Mouse (Mus musculus): ENCODE measurements around the gene Il3. TPM values are rescaled to one million over a fixed set of nuclear protein-coding genes. Genes with fewer than 3 reads are reported as not detected.

Gene Il3
- polyA plus RNA-seq, 1 experiment = not detected

- TF ChIP-seq POLR2A (IDR thresholded peaks at IDR 0.05; ENCODE audit: low read depth, low read length) (no peak), CTCF (IDR thresholded peaks at IDR 0.05; ENCODE audit: extremely low read depth, insufficient read depth, insufficient read length, insufficient replicate concordance) (no peak)
- 89% methylated on average over 3 of the region's 3 CpGs for WGBS
- no peak for DNase-seq (ENCODE audit: low read depth in 1 of 2, low spot score in 2 of 2)
- Histone ChIP-seq H3K27me3 (ENCODE audit: control insufficient read depth, insufficient read depth, low read length) (no peaks in the 10 kb centered on the region), H3K4me1 (ENCODE audit: control insufficient read depth, insufficient read depth, insufficient read length) (no peaks in the 10 kb centered on the region), H3K27ac (ENCODE audit: insufficient read depth, low read length) (no peak overlapping the region), H3K4me3 (ENCODE audit: extremely low read depth, insufficient read depth, insufficient read length) (no peak overlapping the region), H3K36me3 (ENCODE audit: control insufficient read depth, insufficient read depth, low read length) (no peaks in the 10 kb centered on the region)
These were observed 24.6 kb downstream of the Il3 start for GRCm38 (mm10) chr11:54242494-54242893.

DNA sequence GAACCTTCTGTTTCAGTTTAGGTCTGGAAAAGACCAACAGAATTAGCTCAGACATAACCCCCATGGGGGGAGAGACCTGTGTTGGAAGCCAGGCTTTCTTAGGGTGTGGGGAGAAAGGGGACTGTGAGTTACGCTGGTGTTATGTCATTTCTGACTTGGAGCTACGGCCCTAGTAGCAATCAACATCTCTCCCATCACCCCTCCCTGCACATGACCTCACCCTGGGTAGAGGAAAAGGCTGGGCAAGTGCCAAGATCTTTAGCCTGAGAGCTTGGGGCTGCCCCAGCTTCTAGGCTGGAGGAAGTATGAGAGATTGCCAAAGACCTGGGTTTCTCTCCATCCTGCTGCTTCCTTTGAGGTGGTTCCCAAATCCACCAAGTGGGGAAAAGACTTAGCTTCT, 30.1 kb downstream of the Il3 start:
- no peak overlapping the region for H3K4me3 ChIP-seq (ENCODE audit: extremely low read depth, insufficient read depth, insufficient read length)
- TF ChIP-seq POLR2A (IDR thresholded peaks at IDR 0.05; ENCODE audit: low read depth, low read length) = no peak
- no peak for TF ChIP-seq CTCF (IDR thresholded peaks at IDR 0.05; ENCODE audit: extremely low read depth, insufficient read depth, insufficient read length, insufficient replicate concordance)
- H3K4me1 ChIP-seq (ENCODE audit: control insufficient read depth, insufficient read depth, insufficient read length) = no peaks in the 10 kb centered on the region
- WGBS = 40% methylated on average over 2 of the region's 2 CpGs
- H3K27me3 ChIP-seq (ENCODE audit: control insufficient read depth, insufficient read depth, low read length) = no peaks in the 10 kb centered on the region
- no peak overlapping the region for H3K27ac ChIP-seq (ENCODE audit: insufficient read depth, low read length)
- no peak for DNase-seq (ENCODE audit: low read depth in 1 of 2, low spot score in 2 of 2)
- no peaks in the 10 kb centered on the region for H3K36me3 ChIP-seq (ENCODE audit: control insufficient read depth, insufficient read depth, low read length)

DNA sequence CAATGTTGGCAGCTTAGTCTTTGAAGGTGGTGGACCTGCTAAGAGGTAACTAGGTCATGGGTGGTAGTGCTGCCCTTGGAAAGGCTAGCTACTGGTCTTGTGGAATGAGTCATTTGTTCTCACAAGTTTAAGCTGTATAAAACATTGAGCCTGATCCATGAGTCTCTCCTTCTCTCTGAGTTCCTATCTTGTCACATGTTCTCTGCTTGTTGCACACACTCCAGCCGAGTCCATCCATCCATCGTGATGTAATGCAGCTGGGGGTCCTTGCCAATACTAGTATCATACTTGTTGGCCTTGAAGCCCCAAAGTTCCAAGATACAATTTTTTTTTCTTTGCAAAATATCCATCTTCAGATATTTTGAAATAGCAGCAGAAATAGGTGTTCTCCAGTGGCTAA, 39.6 kb downstream of the Il3 start:
- no peak for DNase-seq (ENCODE audit: low read depth in 1 of 2, low spot score in 2 of 2)
- WGBS = 96% methylated on average over 2 of the region's 2 CpGs
- H3K27me3 ChIP-seq (ENCODE audit: control insufficient read depth, insufficient read depth, low read length) = no peaks in the 10 kb centered on the region
- H3K27ac ChIP-seq (ENCODE audit: insufficient read depth, low read length) = no peak overlapping the region
- no peak overlapping the region for H3K4me3 ChIP-seq (ENCODE audit: extremely low read depth, insufficient read depth, insufficient read length)
- no peak for TF ChIP-seq CTCF (IDR thresholded peaks at IDR 0.05; ENCODE audit: extremely low read depth, insufficient read depth, insufficient read length, insufficient replicate concordance)
- no peak for TF ChIP-seq POLR2A (IDR thresholded peaks at IDR 0.05; ENCODE audit: low read depth, low read length)
- H3K4me1 ChIP-seq (ENCODE audit: control insufficient read depth, insufficient read depth, insufficient read length) = no peaks in the 10 kb centered on the region
- H3K36me3 ChIP-seq (ENCODE audit: control insufficient read depth, insufficient read depth, low read length) = no peaks in the 10 kb centered on the region

GRCm38 (mm10) chr11:54224475-54224986, 42.5 kb downstream of the Il3 start:
- Histone ChIP-seq H3K4me3 (ENCODE audit: extremely low read depth, insufficient read depth, insufficient read length) (no peak overlapping the region), H3K4me1 (ENCODE audit: control insufficient read depth, insufficient read depth, insufficient read length) (no peaks in the 10 kb centered on the region), H3K36me3 (ENCODE audit: control insufficient read depth, insufficient read depth, low read length) (no peaks in the 10 kb centered on the region), H3K27me3 (ENCODE audit: control insufficient read depth, insufficient read depth, low read length) (no peaks in the 10 kb centered on the region), H3K27ac (ENCODE audit: insufficient read depth, low read length) (no peak overlapping the region)
- no peak for TF ChIP-seq POLR2A (IDR thresholded peaks at IDR 0.05; ENCODE audit: low read depth, low read length)
- no peak for TF ChIP-seq CTCF (IDR thresholded peaks at IDR 0.05; ENCODE audit: extremely low read depth, insufficient read depth, insufficient read length, insufficient replicate concordance)
- 92% methylated on average over 5 of the region's 5 CpGs for WGBS
- DNase-seq (ENCODE audit: low read depth in 1 of 2, low spot score in 2 of 2) = no peak

- Histone ChIP-seq H3K27ac (ENCODE audit: insufficient read depth, low read length) (no peak overlapping the region), H3K36me3 (ENCODE audit: control insufficient read depth, insufficient read depth, low read length) (no peaks in the 10 kb centered on the region), H3K27me3 (ENCODE audit: control insufficient read depth, insufficient read depth, low read length) (no peaks in the 10 kb centered on the region), H3K4me3 (ENCODE audit: extremely low read depth, insufficient read depth, insufficient read length) (no peak overlapping the region), H3K4me1 (ENCODE audit: control insufficient read depth, insufficient read depth, insufficient read length) (no peaks in the 10 kb centered on the region)
- WGBS = 76% methylated on average over 9 of the region's 9 CpGs
- TF ChIP-seq CTCF (IDR thresholded peaks at IDR 0.05; ENCODE audit: extremely low read depth, insufficient read depth, insufficient read length, insufficient replicate concordance) (no peak), POLR2A (IDR thresholded peaks at IDR 0.05; ENCODE audit: low read depth, low read length) (no peak)
- no peak for DNase-seq (ENCODE audit: low read depth in 1 of 2, low spot score in 2 of 2)
These were observed 43.2 kb downstream of the Il3 start for GRCm38 (mm10) chr11:54223637-54224474.

DNA sequence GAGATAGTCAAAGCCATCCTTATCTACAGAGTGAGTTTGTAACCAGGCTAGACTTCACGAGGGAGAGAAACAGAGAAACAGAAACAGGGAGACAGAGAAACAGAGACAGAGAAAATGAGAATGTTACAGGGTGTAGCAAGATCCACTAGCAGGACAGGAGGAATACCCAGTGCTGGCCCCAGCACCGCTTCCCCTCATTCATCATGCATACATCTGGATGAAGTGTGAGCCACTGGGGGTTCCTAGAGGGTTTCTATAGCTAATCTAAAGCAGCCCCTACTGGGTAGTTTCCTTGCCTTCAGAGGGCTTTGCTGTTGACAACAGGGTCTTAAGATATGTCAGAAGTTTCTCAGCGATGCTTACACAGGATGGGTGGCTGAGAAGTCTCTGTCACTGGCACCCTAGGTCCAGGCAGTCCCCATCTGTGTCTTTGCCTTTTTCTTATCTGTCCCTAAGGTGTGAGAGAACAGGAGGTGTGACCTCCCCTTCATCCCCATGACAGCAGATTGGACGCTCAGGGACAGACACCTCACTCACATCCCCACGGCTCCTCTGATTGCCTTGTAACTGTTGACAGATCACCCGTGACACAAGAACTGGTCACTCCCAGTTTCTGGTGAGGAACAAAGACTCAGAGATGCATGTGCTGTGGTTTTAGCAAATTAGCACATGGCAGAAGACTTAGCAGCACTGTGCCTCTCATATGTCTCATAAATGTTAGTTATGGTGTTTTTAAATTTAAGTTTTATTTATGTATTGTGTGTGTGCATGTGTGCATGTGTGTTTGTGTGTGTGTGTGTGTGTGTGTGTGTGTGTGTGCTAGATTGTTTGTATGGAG, 47.0 kb downstream of the Il3 start:
- no peak for TF ChIP-seq CTCF (IDR thresholded peaks at IDR 0.05; ENCODE audit: extremely low read depth, insufficient read depth, insufficient read length, insufficient replicate concordance)
- no peak for TF ChIP-seq POLR2A (IDR thresholded peaks at IDR 0.05; ENCODE audit: low read depth, low read length)
- DNase-seq (ENCODE audit: low read depth in 1 of 2, low spot score in 2 of 2) = no peak
- Histone ChIP-seq H3K4me3 (ENCODE audit: extremely low read depth, insufficient read depth, insufficient read length) (no peak overlapping the region), H3K27ac (ENCODE audit: insufficient read depth, low read length) (no peak overlapping the region), H3K27me3 (ENCODE audit: control insufficient read depth, insufficient read depth, low read length) (no peaks in the 10 kb centered on the region), H3K36me3 (ENCODE audit: control insufficient read depth, insufficient read depth, low read length) (no peaks in the 10 kb centered on the region), H3K4me1 (ENCODE audit: control insufficient read depth, insufficient read depth, insufficient read length) (peaks cover 4% of the 10 kb centered on the region; the same call in 1 of the 2 replicates)
- 64% methylated on average over 6 of the region's 6 CpGs for WGBS
